Mouse (Mus musculus): Measurements from ENCODE around the gene Iqsec1.
A peak's percentile ranks its signal among the peaks of the same experiment; 100 is the strongest.

The Iqsec1 gene

GRCm38 (mm10) chr6:90749414-90749937, 239.0 kb downstream of the Iqsec1 start:
- no peak for DNase-seq

GRCm38 (mm10) chr6:90748976-90749375, 239.5 kb downstream of the Iqsec1 start:
- no peak for DNase-seq

DNA sequence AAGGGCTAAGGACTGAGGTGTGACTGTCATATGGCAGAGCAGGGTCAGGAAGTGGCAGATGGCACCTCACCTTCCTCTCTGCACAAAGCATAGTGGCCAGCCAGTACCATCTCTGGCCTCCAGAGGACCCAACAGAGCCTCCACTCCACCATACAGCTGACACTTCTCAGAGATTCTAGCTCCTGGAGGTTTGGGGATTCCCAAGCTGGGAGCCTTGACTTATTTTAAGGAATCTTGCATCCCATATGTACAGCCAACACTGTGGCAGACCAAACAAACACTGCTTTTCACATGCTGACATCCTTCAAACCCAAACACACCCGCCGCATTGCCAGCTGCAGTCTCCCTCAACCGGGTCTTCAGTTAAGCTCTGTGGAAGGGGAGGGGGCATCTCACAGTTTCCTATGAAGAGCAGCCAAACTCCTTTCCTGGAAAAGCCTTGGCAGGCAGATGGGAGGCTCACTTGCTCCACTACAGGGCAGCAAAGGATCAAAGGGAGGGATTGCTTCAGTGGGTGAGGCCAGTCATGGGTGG, 242.1 kb downstream of the Iqsec1 start:
- peak; percentile 45 for DNase-seq

DNA sequence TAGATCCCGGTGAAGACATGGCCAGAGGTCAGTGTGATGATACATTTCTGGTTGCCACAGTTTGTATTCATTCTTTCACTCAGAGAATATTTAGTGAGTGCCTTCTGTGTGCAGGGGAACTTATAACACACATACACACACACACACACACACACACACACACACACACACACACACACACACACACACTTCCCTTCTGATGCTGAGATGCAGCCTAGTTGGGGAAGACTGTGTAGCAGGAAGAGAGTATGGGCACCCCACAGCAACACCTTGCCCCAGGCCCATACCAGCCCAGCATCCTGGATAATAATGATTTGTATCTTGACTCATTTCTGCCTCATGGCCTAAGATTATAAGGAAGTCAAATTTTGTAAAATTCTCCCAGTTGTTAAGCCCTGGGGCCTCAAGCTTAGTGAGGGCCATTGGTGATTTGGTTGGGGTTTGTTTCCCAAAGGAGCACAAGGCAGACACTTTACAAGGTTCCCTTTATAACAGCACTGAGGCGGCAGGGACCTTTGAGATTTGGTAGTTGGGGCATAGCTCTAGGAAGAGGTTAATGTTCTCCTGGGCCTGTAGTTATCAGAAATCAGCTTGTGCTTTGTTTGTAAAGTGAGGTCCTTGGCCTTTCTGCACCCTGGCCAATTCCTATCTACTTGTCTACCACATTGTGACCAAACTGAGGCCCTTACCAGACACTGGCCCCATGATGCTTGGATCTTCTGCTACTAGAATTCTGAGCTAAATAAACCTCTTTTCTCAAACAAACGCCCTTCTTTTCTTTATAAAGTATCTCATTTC, 242.9 kb downstream of the Iqsec1 start:
- DNase-seq, result no peak

DNA sequence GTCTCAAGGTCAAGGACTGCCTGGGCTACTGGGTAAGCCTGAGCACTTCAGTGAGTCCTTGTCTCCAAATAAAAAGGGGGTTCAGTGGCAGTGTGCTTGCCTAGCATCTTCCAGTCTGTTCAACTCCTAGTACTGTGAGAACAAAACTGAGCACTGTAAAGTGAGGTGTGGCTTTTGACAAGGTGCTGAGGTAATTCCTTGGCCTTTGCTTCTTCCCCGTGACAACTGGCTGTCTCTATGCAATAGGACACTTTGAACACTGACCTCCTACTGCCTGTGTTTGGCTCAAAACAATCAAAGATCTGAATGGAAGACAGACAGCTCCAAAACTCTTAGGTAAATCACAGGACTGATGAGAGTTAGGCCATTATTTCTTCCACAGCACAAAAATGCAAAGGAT, 246.0 kb downstream of the Iqsec1 start:
- no peak for DNase-seq

DNA sequence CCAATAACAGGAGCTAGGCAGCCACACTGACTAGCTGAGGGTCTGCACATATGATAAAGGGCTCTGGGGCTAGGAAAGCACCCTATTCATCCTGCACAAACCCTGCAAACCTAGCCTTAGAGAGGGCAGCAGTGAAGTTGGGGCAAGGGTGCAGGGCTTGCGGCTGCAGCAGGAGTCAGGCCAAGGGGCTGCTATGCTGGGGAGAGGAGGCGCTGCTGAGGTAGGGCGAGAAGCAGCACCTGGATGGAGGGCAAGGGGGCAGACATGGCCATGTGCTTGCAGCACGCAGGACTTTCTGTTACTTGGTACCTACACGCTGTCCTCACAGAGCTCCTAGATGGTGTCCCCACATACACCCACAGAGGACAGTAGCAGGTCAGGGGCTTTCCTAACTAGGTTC, 246.8 kb downstream of the Iqsec1 start:
- no peak for DNase-seq

DNA sequence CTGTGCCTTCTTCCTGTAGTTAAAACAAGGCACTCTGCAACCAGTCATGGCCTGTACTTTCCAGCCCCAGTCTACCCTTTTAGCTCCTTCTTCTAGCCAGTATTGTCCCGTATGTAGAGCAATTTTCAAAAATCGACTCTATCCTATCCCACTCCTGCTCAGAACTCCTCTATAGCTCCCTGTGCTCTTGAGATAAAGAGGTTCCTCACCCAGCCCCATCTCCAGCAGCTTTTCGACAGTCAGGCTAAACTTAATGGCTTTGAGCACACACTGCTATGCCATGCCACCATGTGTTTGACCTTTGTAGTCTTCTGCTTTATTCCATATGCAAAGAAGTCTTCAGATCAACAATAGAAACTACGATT, 247.4 kb downstream of the Iqsec1 start:
- no peak for DNase-seq

- no peak for DNase-seq
These were observed 248.0 kb downstream of the Iqsec1 start for GRCm38 (mm10) chr6:90740348-90741055.

GRCm38 (mm10) chr6:90737376-90737775, 251.1 kb downstream of the Iqsec1 start:
- DNase-seq, result peak; percentile 96

GRCm38 (mm10) chr6:90736691-90737245, 251.7 kb downstream of the Iqsec1 start:
- peak; percentile 60 for DNase-seq

- peak; percentile 57 for DNase-seq
These were observed 252.3 kb downstream of the Iqsec1 start for GRCm38 (mm10) chr6:90736074-90736672.

- DNase-seq, result no peak
These were observed 253.0 kb downstream of the Iqsec1 start for GRCm38 (mm10) chr6:90735396-90736036.

- DNase-seq, result no peak
These were observed 253.7 kb downstream of the Iqsec1 start for GRCm38 (mm10) chr6:90734806-90735205.

GRCm38 (mm10) chr6:90731327-90731726, 257.2 kb downstream of the Iqsec1 start:
- no peak for DNase-seq

- no peak for DNase-seq
These were observed 258.7 kb downstream of the Iqsec1 start for GRCm38 (mm10) chr6:90729829-90730228.

DNA sequence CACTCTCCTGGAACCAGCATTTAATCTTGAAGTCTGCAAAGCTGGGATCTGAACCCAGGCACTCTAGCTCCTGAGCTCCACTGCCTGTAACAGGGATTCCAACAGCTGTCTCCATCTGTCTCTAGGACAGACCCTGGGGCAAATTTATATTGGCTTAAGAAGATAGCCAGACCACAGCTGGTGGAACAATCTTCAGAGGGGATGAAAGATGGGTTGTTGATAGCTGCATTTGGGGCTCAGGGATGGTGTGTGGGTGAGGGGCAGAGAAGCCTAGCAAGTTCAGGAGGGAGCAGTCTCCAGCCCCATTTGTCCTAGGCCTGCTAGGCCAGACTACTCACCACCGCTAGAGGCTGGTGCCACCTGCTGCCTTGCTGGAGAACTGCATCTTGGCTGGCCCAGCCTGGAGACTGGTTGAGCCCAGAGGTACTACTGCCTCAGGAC, 260.0 kb downstream of the Iqsec1 start:
- DNase-seq, result peak; percentile 79

DNA sequence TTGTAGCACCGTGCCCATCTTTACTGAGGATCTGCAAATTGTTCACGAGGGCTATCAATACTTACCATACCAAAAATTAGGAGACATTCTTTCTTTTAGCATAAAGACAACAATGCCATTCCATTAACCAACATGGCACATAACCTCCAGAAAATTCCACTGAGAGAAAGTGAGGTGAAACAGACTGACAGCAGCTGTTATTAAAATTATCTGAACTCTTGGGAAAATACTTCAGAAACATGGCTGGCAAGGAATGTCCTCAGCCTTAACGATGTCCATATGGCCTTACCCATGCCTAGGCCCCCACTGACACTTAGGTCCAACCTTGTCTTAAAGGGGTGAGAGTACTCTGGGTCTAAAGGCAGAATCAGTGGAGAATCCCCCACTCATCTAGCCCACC, 260.7 kb downstream of the Iqsec1 start:
- DNase-seq, result no peak

- DNase-seq, result no peak
These were observed 261.8 kb downstream of the Iqsec1 start for GRCm38 (mm10) chr6:90726711-90727122.

GRCm38 (mm10) chr6:90725526-90725925, 263.0 kb downstream of the Iqsec1 start:
- no peak for DNase-seq

DNA sequence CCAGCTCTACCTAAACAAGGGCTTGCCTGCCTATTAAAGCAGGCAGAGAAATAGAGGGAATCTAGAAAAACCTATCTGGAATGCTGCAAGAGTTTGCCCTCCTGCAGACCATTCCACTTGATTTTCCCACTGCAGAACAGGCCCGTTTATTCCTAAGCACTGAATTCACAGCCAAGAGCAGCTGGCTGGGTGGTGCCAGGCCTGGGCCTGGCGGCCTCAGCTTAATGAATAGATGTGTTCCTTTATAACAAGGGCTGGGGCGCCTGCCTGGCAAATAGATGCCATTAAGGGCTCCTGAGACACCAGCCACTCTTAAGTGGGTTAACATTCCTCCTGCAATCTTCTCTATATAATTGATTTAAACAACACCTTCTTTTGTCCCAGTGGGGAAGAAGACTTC, 265.5 kb downstream of the Iqsec1 start:
- DNase-seq, result no peak

DNA sequence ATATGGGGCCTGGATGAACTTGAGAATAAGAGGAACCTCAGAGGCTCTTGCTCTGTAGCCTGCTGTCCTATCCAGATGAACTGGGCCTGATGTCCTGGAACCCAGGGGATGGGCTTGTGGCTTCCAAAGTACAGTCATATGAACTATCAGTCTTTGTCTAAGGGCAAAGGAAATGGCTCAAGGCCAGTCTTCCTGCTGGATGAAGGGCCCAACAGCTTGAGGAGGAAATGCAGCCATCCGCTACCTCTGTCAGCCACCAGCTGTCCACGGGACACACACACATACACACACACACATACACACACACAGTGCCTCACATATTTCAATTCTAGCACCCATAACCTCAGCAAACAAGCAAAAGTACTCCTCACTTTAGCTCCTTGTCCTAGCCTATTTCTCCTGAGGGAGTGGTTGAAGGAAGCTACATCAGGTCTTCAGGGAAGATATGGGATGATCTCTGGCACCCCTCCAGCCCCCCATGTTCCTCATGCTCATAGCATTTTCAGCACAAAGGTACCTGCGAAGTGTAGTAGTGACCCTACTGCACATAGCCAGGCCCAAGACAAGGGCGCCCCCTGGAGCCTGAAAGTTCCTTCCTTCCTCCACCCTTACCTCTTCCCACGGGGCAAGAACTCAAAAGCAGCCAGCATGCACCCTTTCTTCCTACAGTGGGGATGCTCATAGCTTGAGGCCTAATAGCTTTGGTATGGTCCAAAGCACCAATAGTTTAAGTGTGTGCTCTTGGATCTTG, 267.3 kb downstream of the Iqsec1 start:
- peak; percentile 40 for DNase-seq

- no peak for DNase-seq
These were observed 268.3 kb downstream of the Iqsec1 start for GRCm38 (mm10) chr6:90720201-90720600.

Data from right cerebral cortex, postnatal 4 days (tissue).